Mouse (Mus musculus): ENCODE data around the gene Tmf1. TPM values are rescaled to one million over a fixed set of nuclear protein-coding genes. Genes with fewer than 3 reads are reported as not detected.

The Tmf1 gene
- total and polyA plus RNA-seq, 2 experiments, result 1.6 to 18.0 TPM

DNA sequence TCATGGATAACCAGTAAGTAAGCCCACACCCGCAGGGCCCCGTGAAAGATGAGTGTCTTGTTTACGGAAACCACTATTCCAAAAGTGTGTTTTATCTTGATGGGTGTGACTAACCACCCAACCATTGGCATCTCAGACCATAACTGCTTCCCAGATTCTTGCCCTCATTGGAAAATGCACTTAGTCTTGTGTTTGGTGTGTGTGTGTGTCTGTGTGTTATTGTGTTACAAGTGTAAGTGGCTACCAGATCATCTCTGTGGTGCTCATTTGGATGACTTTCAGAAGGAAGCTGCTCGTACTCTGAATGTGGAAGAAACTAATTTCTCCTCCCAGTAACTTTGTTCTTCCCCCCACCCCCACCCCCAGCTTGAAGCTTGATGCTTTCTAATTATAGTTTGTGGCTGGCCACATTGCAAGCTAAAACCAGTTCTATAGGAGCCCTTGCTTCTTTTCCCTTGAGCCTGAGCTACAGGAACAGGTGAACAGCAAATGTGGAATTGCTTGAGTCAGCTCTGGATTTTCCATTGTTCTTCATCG, 44.1 kb upstream of the Tmf1 start:
- Histone ChIP-seq H3K36me3 (ENCODE audit: control insufficient read depth, insufficient read depth, low read length) (no peaks in the 10 kb centered on the region; the same call in 1 of the 2 replicates), H3K27ac (replicated peaks; ENCODE audit: insufficient read depth, low read depth, low read length) (no peak overlapping the region), H3K4me1 (ENCODE audit: control insufficient read depth, insufficient read depth, low read length) (no peaks in the 10 kb centered on the region), H3K9ac (ENCODE audit: low read depth, low read length) (no peak overlapping the region), H3K79me2 (ENCODE audit: control insufficient read depth, insufficient read depth, low read length) (peaks cover 2% of the 10 kb centered on the region; the same call in 1 of the 2 replicates), H3K4me3 (ENCODE audit: insufficient read depth, low read depth, low read length) (no peak overlapping the region), H3K27me3 (ENCODE audit: control insufficient read depth, insufficient read depth, low read length) (no peaks in the 10 kb centered on the region)
- no peak for DNase-seq (ENCODE audit: extremely low read depth, low read depth, low spot score)
- no peak for TF ChIP-seq CTCF (IDR thresholded peaks at IDR 0.05; ENCODE audit: low read depth, low read length)
- TF ChIP-seq POLR2A (IDR thresholded peaks at IDR 0.05; ENCODE audit: extremely low read depth, insufficient read depth, low read length), result no peak
- WGBS, result 75% methylated on average over 5 of the region's 5 CpGs

- Histone ChIP-seq H3K4me1 (ENCODE audit: control insufficient read depth, insufficient read depth, low read length) (no peaks in the 10 kb centered on the region), H3K4me3 (ENCODE audit: insufficient read depth, low read depth, low read length) (no peak overlapping the region), H3K9ac (ENCODE audit: low read depth, low read length) (no peak overlapping the region), H3K27me3 (ENCODE audit: control insufficient read depth, insufficient read depth, low read length) (no peaks in the 10 kb centered on the region), H3K79me2 (ENCODE audit: control insufficient read depth, insufficient read depth, low read length) (peaks cover 3% of the 10 kb centered on the region; the same call in 1 of the 2 replicates), H3K27ac (replicated peaks; ENCODE audit: insufficient read depth, low read depth, low read length) (no peak overlapping the region), H3K36me3 (ENCODE audit: control insufficient read depth, insufficient read depth, low read length) (no peaks in the 10 kb centered on the region; the same call in 1 of the 2 replicates)
- no peak for DNase-seq (ENCODE audit: extremely low read depth, low read depth, low spot score)
- TF ChIP-seq CTCF (IDR thresholded peaks at IDR 0.05; ENCODE audit: low read depth, low read length) (no peak), POLR2A (IDR thresholded peaks at IDR 0.05; ENCODE audit: extremely low read depth, insufficient read depth, low read length) (no peak)
- WGBS, result 83% methylated on average over 6 of the region's 6 CpGs
Measured at GRCm38 (mm10) chr6:97222321-97222720, 43.4 kb upstream of the Tmf1 start.

DNA sequence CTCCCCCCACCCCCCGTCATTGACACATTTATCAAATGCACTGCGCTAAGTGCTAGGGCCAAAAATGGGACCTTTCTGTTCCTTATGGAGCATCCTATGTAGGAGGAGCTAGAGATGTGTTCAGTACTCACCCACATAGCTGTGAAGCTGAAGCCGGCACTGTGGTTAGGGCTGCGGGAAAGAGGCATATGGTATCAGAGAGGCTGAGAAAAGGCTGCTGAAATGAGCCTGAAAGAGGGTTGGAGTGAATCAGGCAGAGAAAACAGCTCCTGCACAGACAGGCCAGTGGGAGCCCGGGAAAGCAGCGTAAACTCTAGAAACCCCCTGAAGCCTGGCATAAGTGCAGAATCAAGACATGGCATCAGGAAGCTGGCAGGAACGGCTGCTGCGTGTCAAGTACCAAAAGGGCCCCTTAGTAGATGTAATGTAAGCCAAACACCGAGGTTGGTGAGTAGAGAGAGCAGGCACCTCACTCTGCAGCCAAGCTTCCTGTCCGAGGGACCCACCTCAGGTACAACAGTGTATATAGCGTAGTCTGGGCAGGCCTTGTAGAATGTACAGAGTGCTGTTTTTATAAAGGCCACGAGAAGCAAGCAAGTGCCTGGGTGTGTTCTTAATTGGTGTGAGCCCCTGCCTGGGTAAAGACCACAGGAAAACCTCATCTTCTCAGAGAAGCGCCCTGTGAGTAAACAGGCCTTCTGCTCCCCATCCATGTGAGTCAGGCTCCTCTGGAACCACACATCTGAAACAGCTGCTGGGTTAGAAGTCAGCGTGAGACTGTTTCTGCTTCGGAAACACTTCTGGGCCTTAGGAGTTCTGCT, 42.5 kb upstream of the Tmf1 start:
- Histone ChIP-seq H3K27ac (replicated peaks; ENCODE audit: insufficient read depth, low read depth, low read length) (no peak overlapping the region), H3K9ac (ENCODE audit: low read depth, low read length) (no peak overlapping the region), H3K27me3 (ENCODE audit: control insufficient read depth, insufficient read depth, low read length) (no peaks in the 10 kb centered on the region), H3K36me3 (ENCODE audit: control insufficient read depth, insufficient read depth, low read length) (no peaks in the 10 kb centered on the region; the same call in 1 of the 2 replicates), H3K4me3 (ENCODE audit: insufficient read depth, low read depth, low read length) (no peak overlapping the region), H3K4me1 (ENCODE audit: control insufficient read depth, insufficient read depth, low read length) (no peaks in the 10 kb centered on the region), H3K79me2 (ENCODE audit: control insufficient read depth, insufficient read depth, low read length) (peaks cover 10% of the 10 kb centered on the region; the same call in 1 of the 2 replicates)
- no peak for DNase-seq (ENCODE audit: extremely low read depth, low read depth, low spot score)
- no peak for TF ChIP-seq CTCF (IDR thresholded peaks at IDR 0.05; ENCODE audit: low read depth, low read length)
- TF ChIP-seq POLR2A (IDR thresholded peaks at IDR 0.05; ENCODE audit: extremely low read depth, insufficient read depth, low read length), result no peak
- 87% methylated on average over 15 of the region's 15 CpGs for WGBS

- Histone ChIP-seq H3K9ac (ENCODE audit: low read depth, low read length) (no peak overlapping the region), H3K79me2 (ENCODE audit: control insufficient read depth, insufficient read depth, low read length) (peaks cover 10% of the 10 kb centered on the region; the same call in 1 of the 2 replicates), H3K27me3 (ENCODE audit: control insufficient read depth, insufficient read depth, low read length) (no peaks in the 10 kb centered on the region), H3K27ac (replicated peaks; ENCODE audit: insufficient read depth, low read depth, low read length) (no peak overlapping the region), H3K4me3 (ENCODE audit: insufficient read depth, low read depth, low read length) (no peak overlapping the region), H3K36me3 (ENCODE audit: control insufficient read depth, insufficient read depth, low read length) (peaks cover 2% of the 10 kb centered on the region; the same call in 1 of the 2 replicates), H3K4me1 (ENCODE audit: control insufficient read depth, insufficient read depth, low read length) (no peaks in the 10 kb centered on the region)
- WGBS, result 53% methylated on average over 5 of the region's 5 CpGs
- TF ChIP-seq CTCF (IDR thresholded peaks at IDR 0.05; ENCODE audit: low read depth, low read length) (no peak), POLR2A (IDR thresholded peaks at IDR 0.05; ENCODE audit: extremely low read depth, insufficient read depth, low read length) (no peak)
- DNase-seq (ENCODE audit: extremely low read depth, low read depth, low spot score), result no peak
Measured at GRCm38 (mm10) chr6:97220672-97221071, 41.8 kb upstream of the Tmf1 start.

GRCm38 (mm10) chr6:97216154-97216821, 37.4 kb upstream of the Tmf1 start:
- H3K4me1 ChIP-seq (ENCODE audit: control insufficient read depth, insufficient read depth, low read length), result peaks cover 4% of the 10 kb centered on the region
- no peak overlapping the region for H3K27ac ChIP-seq (replicated peaks; ENCODE audit: insufficient read depth, low read depth, low read length)
- peak; percentile 7 for DNase-seq (ENCODE audit: extremely low read depth, low read depth, low spot score)
- no peaks in the 10 kb centered on the region for H3K27me3 ChIP-seq (ENCODE audit: control insufficient read depth, insufficient read depth, low read length)
- WGBS, result 88% methylated on average over 4 of the region's 4 CpGs
- H3K36me3 ChIP-seq (ENCODE audit: control insufficient read depth, insufficient read depth, low read length), result peaks cover 3% of the 10 kb centered on the region
- TF ChIP-seq CTCF (IDR thresholded peaks at IDR 0.05; ENCODE audit: low read depth, low read length) (no peak), POLR2A (IDR thresholded peaks at IDR 0.05; ENCODE audit: extremely low read depth, insufficient read depth, low read length) (no peak)
- H3K4me3 ChIP-seq (ENCODE audit: insufficient read depth, low read depth, low read length), result no peak overlapping the region
- no peak overlapping the region for H3K9ac ChIP-seq (ENCODE audit: low read depth, low read length)
- H3K79me2 ChIP-seq (ENCODE audit: control insufficient read depth, insufficient read depth, low read length), result peaks cover 14% of the 10 kb centered on the region; the same call in 1 of the 2 replicates

All from liver, adult 2 months (tissue).